Mouse (Mus musculus): Measurements from ENCODE around the gene Cdkn1a.

DNA sequence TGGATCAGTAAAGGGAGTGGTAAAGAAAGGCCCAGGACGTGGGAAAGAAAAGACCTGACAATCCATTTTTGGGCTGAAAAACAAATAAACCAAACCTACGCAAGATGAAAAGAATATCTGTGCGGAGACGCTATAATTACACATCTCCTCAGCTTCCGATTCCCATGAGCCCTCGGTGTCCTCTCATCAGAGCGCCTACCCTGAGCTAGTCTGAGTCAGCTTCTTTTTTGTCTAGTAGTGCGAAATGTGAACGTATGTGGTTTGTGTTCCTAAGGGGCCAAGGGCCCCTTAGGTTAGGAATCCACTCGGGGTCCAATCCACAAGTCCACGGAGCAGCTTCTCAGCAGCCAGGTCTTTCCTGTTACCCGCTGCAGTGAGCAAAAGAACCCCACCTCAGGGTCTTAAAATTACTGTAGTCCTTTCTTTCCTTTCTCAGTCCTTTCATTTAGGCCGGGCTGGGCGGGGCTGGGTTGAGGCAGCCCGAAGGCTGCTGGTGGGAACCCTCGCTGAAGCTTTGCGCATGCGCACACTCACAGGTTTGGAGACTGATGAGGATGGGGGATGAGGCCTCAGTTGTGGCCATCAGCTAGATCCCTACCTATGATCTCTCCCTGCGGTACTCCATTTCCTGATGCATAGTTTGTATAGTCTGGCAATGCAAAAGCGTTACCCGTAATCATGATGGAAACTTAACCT is 25.4 kb upstream of the Cdkn1a start:
- no peak for TF ChIP-seq CTCF (IDR thresholded peaks at IDR 0.05; ENCODE audit: extremely low read depth, insufficient read length, insufficient replicate concordance, low read depth, low read length)
- no peak for TF ChIP-seq POLR2A (IDR thresholded peaks at IDR 0.05; ENCODE audit: low read depth, low read length)

Data from small intestine, adult 2 months (tissue).